Mouse (Mus musculus) kidney, embryonic 16.5 days (tissue): ENCODE measurements at regions not wholly inside any gene's neighbourhood (a gene's known extent, or its start where the extent isn't known, plus 50 kb on each side); places are given as distances from the start of the nearest gene placed in this dataset.
"Not testable (repeated sequence)": the region's sequence is repeated elsewhere in the genome, so short reads cannot be mapped to it uniquely, and the experiment has no call there.

Experiments used
- ATAC-seq: fragments of 200-750 bp; cut with Nextera tagmentation; 2 replicates; pipeline ENCODE4 v1.8.0; 2017; ENCODE audit warnings: moderate TSS enrichment; ENCODE audit not compliant: low FRiP score, low TSS enrichment
- H3K27ac ChIP-seq: fragments of 300-500 bp; sonication (generic); 2 replicates; pipeline ENCODE4 v1.5.1; 2014; ENCODE audit warnings: low read length
- H3K27me3 ChIP-seq: fragments of 300-500 bp; sonication (generic); 2 replicates; pipeline ENCODE4 v1.6.1; 2014; ENCODE audit warnings: low read length, control low read depth, mixed read lengths; ENCODE audit not compliant: insufficient read depth
- H3K36me3 ChIP-seq: fragments of 300-500 bp; sonication (generic); 2 replicates; pipeline ENCODE4 v1.6.1; 2014; ENCODE audit warnings: low read length, control low read depth, mixed read lengths; ENCODE audit not compliant: insufficient read depth
- H3K4me1 ChIP-seq: fragments of 300-500 bp; sonication (generic); 2 replicates; pipeline ENCODE4 v1.6.1; 2014; ENCODE audit warnings: low read length, control low read depth, mixed read lengths; ENCODE audit not compliant: insufficient read depth
- H3K4me2 ChIP-seq: fragments of 300-500 bp; sonication (generic); replicated peaks from 2 replicates; pipeline ENCODE4 v1.6.1; 2014; ENCODE audit warnings: low read depth, low read length
- H3K4me3 ChIP-seq: fragments of 300-500 bp; sonication (generic); 2 replicates; pipeline ENCODE4 v1.5.1; 2014; ENCODE audit warnings: mild to moderate bottlenecking, low read length
- H3K9ac ChIP-seq: fragments of 300-500 bp; sonication (generic); replicated peaks from 2 replicates; pipeline ENCODE4 v1.6.1; 2014; ENCODE audit warnings: low read length
- H3K9me3 ChIP-seq: fragments of 300-500 bp; sonication (generic); 2 replicates; pipeline ENCODE4 v1.6.1; 2016; ENCODE audit warnings: low read length, control low read depth
- WGBS: fragments of 180-500 bp; shearing (Covaris S2); extraction: QIAGEN DNeasy Blood & Tissue Kit; methylation state at CpG from one replicate; pipeline ENCODE4 v1.1.7; 2014; 5-methylcytosine and 5-hydroxymethylcytosine counted together

DNA sequence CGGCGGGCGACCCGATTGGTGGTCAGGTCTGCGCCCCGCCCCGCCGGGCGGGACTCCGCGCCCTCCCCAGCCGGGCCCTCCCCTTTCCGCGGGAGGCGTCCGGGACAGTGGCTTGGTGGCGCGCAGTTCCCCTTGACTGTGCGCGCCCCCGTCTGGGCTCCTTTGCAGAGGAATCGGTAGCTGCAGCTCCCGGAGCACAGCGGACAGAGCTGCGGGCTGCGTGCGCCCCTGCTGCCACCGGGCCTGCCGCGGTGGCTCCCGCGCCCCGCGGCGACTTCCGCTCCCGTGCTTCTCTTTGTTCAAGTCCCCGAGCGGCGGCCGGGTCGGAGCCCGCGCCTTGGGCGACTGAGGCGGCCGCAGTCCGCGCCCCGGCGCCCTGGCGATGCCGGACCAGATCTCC lies 566.6 kb upstream of the Gm21863 start:
- Histone ChIP-seq H3K4me2 (peak overlapping the region; percentile 38; the same call in 1 of the 2 replicates), H3K9ac (peak overlapping the region; percentile 64), H3K4me3 (peak overlapping the region; percentile 48)
- H3K4me1 ChIP-seq, H3K9me3 ChIP-seq, H3K27me3 ChIP-seq, ATAC-seq, H3K36me3 ChIP-seq, H3K27ac ChIP-seq: not testable (repeated sequence)
- WGBS = 5% methylated on average over 28 of the region's 53 CpGs
